Mouse (Mus musculus) liver, embryonic 13.5 days (tissue): ENCODE data around the gene Pi4kb. TPM values are rescaled to one million over a fixed set of nuclear protein-coding genes. Genes with fewer than 3 reads are reported as not detected.
"Not testable (repeated sequence)": the region's sequence is repeated elsewhere in the genome, so short reads cannot be mapped to it uniquely, and the experiment has no call there.

Experiments used
- ATAC-seq: fragments of 200-750 bp; cut with Nextera tagmentation; 2 replicates; pipeline ENCODE4 v1.8.0; 2017; ENCODE audit warnings: low read depth, mild to moderate bottlenecking, moderate number of reproducible peaks, moderate library complexity
- DNase-seq: peaks from one replicate; pipeline ENCODE4 v3.0.0; 2022
- H3K27ac ChIP-seq: fragments of 300-500 bp; sonication (generic); 2 replicates; pipeline ENCODE4 v1.5.1; 2015; ENCODE audit warnings: moderate library complexity, mild to moderate bottlenecking, inconsistent platforms
- H3K27me3 ChIP-seq: fragments of 300-500 bp; sonication (generic); 2 replicates; pipeline ENCODE4 v1.6.1; 2015; ENCODE audit warnings: mild to moderate bottlenecking, inconsistent platforms
- H3K36me3 ChIP-seq: fragments of 300-500 bp; sonication (generic); 2 replicates; pipeline ENCODE4 v1.6.1; 2015; ENCODE audit warnings: mild to moderate bottlenecking, inconsistent platforms
- H3K4me1 ChIP-seq: fragments of 300-500 bp; sonication (generic); replicated peaks from 2 replicates; pipeline ENCODE4 v1.6.1; 2015; ENCODE audit warnings: inconsistent platforms
- H3K4me2 ChIP-seq: fragments of 300-500 bp; sonication (generic); 2 replicates; pipeline ENCODE4 v1.6.1; 2015; ENCODE audit warnings: inconsistent platforms, mild to moderate bottlenecking, moderate library complexity
- H3K4me3 ChIP-seq: fragments of 300-500 bp; sonication (generic); replicated peaks from 2 replicates; pipeline ENCODE4 v1.5.1; 2015; ENCODE audit warnings: mild to moderate bottlenecking, inconsistent platforms
- H3K9ac ChIP-seq: fragments of 300-500 bp; sonication (generic); 2 replicates; pipeline ENCODE4 v1.6.1; 2015; ENCODE audit warnings: mild to moderate bottlenecking, inconsistent platforms
- H3K9me3 ChIP-seq: fragments of 300-500 bp; sonication (generic); replicated peaks from 2 replicates; pipeline ENCODE4 v1.6.1; 2016; ENCODE audit warnings: inconsistent platforms
- WGBS: fragments of 180-500 bp; shearing (Covaris S2); methylation state at CpG from one replicate; pipeline ENCODE4 v1.1.7; 2015; ENCODE audit not compliant: insufficient replicate concordance; 5-methylcytosine and 5-hydroxymethylcytosine counted together
- polyA plus RNA-seq: library from polyadenylated mRNA; unstranded; fragments of >200 nt; fragmentation: Nextera tagmentation; extraction: Ambion mirVana; gene quantifications from 2 replicates; pipeline ENCODE4 v1.2.1, GENCODE M21; 2015

Gene Pi4kb
- polyA plus RNA-seq, 1 experiment from 2014 or later, result 12.4 TPM

DNA sequence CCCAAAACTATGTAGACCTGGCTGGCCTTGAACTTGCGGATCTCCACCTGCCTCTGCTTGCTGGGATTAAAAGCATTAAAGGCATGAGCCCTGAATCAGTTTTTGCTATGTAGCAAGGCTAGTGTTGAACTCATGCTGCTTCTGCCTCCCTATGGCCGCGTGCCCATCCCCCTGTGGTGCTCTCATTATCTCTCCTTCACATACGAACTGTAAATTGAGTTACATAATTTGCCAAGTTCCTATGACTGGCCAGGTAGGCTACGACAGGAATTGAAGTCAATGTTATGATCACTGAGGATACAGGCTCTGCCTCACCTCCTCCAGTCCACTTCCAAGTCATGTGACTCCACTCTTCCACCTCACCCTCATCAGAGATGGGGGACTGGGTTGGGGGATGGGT is 38.4 kb upstream of the Pi4kb start:
- not testable (repeated sequence) for H3K27me3 ChIP-seq, H3K9ac ChIP-seq, DNase-seq, H3K9me3 ChIP-seq, H3K4me3 ChIP-seq
- H3K4me1 ChIP-seq, result peaks cover 51% of the 10 kb centered on the region
- H3K4me2 ChIP-seq, result peak overlapping the region; percentile 33; the same call in 1 of the 2 replicates
- ATAC-seq, result 0 out of 2 replicates have a peak, but pooled peaks have one; percentile 15
- 40% methylated on average over 5 of the region's 5 CpGs for WGBS
- H3K27ac ChIP-seq, result peak overlapping the region; percentile 29
- H3K36me3 ChIP-seq, result 0 out of 2 replicates have a peak, but pooled peaks cover 11% of the 10 kb centered on the region

DNA sequence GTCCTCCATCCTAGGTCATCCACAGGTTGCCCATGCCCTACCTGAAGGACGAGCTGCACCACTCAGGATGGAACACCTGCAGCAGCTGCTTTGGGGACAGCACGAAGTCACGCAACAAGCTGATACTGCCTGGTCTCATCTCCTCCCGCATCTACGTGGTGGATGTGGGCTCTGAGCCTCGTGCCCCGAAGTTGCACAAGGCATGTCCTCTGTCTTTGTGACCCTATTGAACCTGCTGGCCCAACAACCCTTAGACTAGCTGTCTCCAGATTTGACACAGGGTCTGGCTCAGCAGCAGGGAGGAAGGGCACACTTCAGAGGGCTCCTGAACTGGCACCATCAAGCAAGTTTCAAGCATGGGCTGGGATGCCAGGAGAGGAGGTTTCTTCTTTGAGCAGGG is 37.3 kb upstream of the Pi4kb start:
- 84% methylated on average over 7 of the region's 7 CpGs for WGBS
- not testable (repeated sequence) for H3K4me3 ChIP-seq, H3K4me2 ChIP-seq, ATAC-seq, H3K9me3 ChIP-seq, H3K27me3 ChIP-seq, H3K9ac ChIP-seq, H3K27ac ChIP-seq, DNase-seq
- 0 out of 2 replicates have a peak, but pooled peaks cover 11% of the 10 kb centered on the region for H3K36me3 ChIP-seq
- peaks cover 47% of the 10 kb centered on the region for H3K4me1 ChIP-seq

DNA sequence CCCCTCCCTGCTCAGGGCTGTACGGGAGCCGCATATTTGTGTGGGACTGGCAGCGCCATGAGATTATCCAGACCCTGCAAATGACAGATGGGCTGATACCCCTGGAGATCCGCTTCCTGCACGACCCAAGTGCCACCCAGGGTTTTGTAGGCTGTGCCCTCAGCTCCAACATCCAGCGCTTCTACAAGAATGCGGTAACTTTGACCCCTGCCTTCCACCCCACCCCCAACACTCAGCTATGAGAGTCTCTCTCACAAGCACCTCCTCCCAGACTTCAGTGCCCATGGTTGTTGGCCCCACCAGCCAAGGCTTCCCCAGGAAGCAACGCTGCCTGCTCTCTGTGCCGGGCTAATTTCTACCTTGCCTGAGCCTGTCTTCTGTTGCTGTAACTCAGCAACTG is 34.5 kb upstream of the Pi4kb start:
- 57% methylated on average over 9 of the region's 9 CpGs for WGBS
- not testable (repeated sequence) for ATAC-seq, H3K9ac ChIP-seq, DNase-seq, H3K4me3 ChIP-seq, H3K9me3 ChIP-seq, H3K27ac ChIP-seq, H3K27me3 ChIP-seq, H3K4me2 ChIP-seq
- Histone ChIP-seq H3K4me1 (peaks cover 37% of the 10 kb centered on the region), H3K36me3 (0 out of 2 replicates have a peak, but pooled peaks cover 11% of the 10 kb centered on the region)

DNA sequence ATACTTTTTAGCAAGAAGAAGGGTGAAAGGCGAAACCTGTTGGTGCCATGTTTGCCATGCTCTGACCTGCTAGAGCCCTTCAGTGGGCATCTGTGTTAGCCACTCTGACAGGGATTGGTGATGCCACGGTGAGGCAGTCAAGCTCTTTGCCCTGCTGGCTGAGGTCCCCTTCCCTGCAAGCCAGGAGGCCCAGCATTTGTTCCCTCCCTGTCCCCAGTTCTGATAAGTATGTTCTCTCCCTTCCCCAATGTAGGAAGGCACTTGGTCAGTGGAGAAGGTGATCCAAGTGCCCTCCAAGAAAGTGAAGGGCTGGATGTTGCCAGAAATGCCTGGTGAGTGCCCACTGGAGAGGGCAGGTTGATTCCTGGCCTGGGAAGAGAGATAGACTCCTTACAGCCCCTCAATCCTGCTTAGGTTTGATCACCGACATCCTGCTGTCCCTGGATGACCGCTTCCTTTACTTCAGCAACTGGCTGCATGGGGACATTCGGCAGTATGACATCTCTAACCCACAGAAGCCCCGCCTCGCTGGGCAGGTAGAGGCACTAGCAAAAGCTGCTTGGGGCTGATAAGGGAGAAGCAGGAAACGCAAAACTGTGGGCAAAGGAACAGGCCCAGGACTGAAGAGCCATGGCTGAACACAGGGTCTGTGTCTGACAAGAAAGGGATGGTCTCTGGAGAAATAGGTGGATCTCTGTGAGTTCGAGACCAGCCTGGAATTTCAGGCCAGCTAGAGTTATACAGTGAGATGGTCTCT is 32.1 kb upstream of the Pi4kb start:
- H3K27me3 ChIP-seq, H3K4me3 ChIP-seq, H3K9me3 ChIP-seq: not testable (repeated sequence)
- Histone ChIP-seq H3K9ac (peak overlapping the region; percentile 50), H3K4me1 (peaks cover 25% of the 10 kb centered on the region), H3K4me2 (peak overlapping the region; percentile 52), H3K36me3 (0 out of 2 replicates have a peak, but pooled peaks cover 11% of the 10 kb centered on the region), H3K27ac (peak overlapping the region; percentile 88)
- WGBS, result 19% methylated on average over 9 of the region's 9 CpGs
- ATAC-seq (peak; percentile 95), DNase-seq (peak; percentile 86)

DNA sequence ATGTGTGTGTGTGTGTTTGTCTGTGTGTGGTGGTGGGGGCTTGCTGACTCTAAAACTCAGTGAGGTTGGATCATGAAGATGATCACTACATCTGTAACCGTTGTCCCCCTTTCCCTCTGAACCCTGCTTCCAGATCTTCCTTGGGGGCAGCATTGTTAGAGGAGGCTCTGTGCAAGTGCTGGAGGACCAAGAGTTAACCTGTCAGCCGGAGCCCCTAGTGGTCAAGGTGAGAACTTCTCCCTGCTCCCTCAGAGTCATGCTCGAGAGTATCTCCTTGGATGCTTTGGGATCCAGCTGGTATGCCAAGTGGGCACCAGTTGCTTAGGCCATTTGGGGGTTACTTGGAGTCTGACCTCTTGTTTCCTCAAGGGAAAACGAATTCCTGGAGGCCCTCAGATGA is 30.8 kb upstream of the Pi4kb start:
- H3K4me3 ChIP-seq, H3K27me3 ChIP-seq, H3K4me2 ChIP-seq, H3K36me3 ChIP-seq, H3K9ac ChIP-seq, H3K9me3 ChIP-seq: not testable (repeated sequence)
- H3K4me1 ChIP-seq, result peaks cover 29% of the 10 kb centered on the region
- DNase-seq (peak; percentile 52), ATAC-seq (peak; percentile 28; the same call in 1 of the 2 replicates)
- WGBS, result 10% methylated on average over 4 of the region's 4 CpGs
- H3K27ac ChIP-seq, result peak overlapping the region; percentile 88; the same call in 1 of the 2 replicates

DNA sequence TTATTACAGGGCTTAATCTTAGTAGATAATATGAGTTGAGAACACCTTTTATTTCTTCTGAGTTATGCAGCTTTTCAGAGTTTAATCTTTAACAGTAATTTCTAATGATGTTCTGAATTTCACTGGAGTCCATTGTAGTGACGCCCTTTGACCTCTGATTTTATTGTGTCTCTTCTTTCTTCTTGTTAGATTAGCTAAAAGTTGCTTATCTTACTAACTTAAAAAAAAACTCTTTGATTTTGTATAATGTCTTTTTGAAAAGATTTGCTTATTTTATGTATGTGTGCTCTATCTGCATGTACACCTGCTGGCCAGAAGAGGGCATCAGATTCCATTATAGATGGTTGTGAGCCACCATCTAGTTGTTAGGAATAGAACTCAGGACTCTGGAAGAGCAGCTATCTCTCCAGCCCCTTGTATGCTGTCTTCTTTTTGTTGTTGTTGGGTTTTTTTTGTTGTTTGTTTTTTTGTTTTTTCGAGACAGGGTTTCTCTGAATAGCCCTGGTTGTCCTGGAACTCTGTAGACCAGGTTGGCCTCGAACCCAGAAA is 26.4 kb upstream of the Pi4kb start:
- H3K9me3 ChIP-seq, result no peaks in the 10 kb centered on the region
- no peak overlapping the region for H3K27ac ChIP-seq
- 54% methylated on average over 3 of the region's 3 CpGs for WGBS
- no peaks in the 10 kb centered on the region for H3K27me3 ChIP-seq
- DNase-seq (no peak), ATAC-seq (no peak)
- no peak overlapping the region for H3K4me3 ChIP-seq
- H3K36me3 ChIP-seq, result no peaks in the 10 kb centered on the region
- H3K4me1 ChIP-seq, result peaks cover 30% of the 10 kb centered on the region
- H3K4me2 ChIP-seq, result no peak overlapping the region
- no peak overlapping the region for H3K9ac ChIP-seq

DNA sequence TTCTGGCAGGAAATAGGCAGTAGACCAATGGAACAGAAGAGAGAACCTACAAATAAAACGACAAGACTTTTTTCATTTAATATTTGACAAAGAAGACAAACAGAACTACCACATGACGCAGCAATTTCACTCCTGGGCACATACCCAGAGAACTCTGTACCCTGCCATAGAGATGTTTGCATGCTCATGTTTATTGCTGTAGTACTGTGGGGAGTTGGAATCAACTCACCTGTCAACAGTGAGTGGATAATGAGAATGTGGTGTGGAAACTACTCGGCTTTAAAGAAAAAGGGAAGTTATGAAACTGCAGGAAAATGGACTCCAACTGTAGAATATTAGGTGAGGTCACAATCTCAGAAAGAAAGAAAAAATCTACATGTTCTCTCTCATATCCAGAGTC is 24.9 kb upstream of the Pi4kb start:
- Histone ChIP-seq H3K4me3 (no peak overlapping the region), H3K4me1 (peaks cover 34% of the 10 kb centered on the region), H3K9ac (no peak overlapping the region), H3K4me2 (no peak overlapping the region), H3K9me3 (no peaks in the 10 kb centered on the region), H3K36me3 (no peaks in the 10 kb centered on the region), H3K27ac (no peak overlapping the region), H3K27me3 (no peaks in the 10 kb centered on the region)
- no peak for ATAC-seq
- no peak for DNase-seq
- 41% methylated on average over 3 of the region's 3 CpGs for WGBS

DNA sequence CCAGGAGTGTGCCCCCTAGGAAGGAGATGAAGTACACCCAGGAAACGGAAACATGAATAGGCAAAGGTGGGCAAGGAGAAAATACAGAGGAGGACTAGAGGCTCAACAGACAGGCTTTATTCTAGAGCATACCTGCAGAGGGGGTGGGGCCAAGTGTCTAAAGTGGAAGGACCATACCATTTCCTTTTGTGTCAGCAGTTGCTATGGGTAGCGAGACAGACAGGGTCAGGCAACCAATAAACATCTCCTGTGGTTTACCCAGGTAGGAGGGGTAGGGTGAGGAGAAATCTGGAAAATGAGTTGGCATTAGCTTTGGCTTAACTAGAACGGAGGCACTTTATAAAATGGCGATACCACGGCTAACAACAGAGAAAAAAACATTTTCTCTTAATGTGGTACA is 21.7 kb upstream of the Pi4kb start:
- Histone ChIP-seq H3K9me3 (no peaks in the 10 kb centered on the region), H3K27ac (no peak overlapping the region), H3K4me2 (peak overlapping the region; percentile 96), H3K4me3 (peak overlapping the region; percentile 72), H3K27me3 (no peaks in the 10 kb centered on the region), H3K4me1 (peaks cover 34% of the 10 kb centered on the region), H3K36me3 (peaks cover 18% of the 10 kb centered on the region), H3K9ac (no peak overlapping the region)
- DNase-seq, result no peak
- WGBS, result 70% methylated on average over 5 of the region's 5 CpGs
- no peak for ATAC-seq

DNA sequence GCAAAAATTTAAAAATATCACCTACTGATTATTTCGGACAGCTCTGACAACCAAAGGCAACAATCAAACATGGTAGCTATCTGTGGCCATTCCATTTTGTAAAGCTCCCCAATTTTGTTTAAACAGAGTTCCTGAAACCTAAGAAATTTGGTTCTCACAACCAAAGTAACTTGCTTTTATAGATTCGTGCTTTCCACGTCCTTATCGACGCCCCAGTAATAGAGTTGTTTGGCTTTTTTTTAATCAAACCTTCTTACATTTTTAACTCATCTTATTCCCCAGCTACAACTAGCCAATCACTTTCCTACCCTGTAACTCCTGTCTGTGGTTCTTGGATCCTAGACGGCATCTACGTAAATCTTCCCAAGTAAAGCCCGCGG is 21.2 kb upstream of the Pi4kb start:
- peaks cover 23% of the 10 kb centered on the region for H3K36me3 ChIP-seq
- peak overlapping the region; percentile 83 for H3K9ac ChIP-seq
- peak overlapping the region; percentile 72 for H3K4me3 ChIP-seq
- no peaks in the 10 kb centered on the region for H3K27me3 ChIP-seq
- ATAC-seq (no peak), DNase-seq (no peak)
- no peaks in the 10 kb centered on the region for H3K9me3 ChIP-seq
- 15% methylated on average over 9 of the region's 9 CpGs for WGBS
- peak overlapping the region; percentile 96 for H3K4me2 ChIP-seq
- 0 out of 2 replicates have a peak overlapping the region, but pooled peaks have one; percentile 62 for H3K27ac ChIP-seq
- H3K4me1 ChIP-seq, result peaks cover 39% of the 10 kb centered on the region

DNA sequence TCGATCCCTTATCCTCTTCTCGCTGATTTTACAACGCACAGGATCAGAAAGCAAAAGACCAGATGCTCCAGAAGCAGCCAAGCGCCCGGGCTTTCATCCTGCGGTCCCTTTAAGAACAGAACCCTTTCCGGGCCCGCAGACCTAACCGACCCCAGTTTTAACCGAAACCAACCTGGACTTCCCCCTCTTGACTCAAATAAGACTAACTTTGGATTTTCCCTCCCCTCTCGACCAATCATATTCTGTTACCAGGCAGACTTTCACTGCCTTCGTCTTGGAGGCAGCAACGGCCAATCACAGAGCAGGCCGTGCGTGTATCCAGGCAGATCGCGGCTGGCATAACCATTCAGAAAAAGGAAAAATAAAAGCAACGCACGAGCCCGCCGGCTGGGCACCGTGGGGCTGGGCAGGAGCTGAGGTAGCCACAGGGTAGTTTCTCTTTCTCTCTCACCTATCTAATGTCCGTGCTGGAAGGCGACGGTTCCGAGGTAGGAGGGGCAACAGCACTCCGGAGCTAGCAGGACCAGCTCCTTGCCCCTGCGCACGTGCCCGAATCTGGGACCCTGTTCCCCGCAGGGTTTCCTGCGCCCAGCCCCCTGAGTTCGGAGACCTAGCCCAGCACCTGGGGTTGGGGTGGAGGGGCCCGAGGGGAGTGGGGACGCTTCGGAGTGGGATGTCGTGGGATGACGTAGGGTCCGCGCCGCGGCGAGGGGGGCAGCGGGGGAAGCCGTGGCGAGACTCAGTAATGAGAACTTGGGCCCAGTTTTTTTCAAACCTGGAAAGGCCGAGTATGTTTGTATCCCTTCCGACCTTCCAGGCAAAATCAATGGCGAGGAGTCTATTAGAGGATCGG is 20.5 kb upstream of the Pi4kb start, which contains the start of gene Rfx5:
Rfx5 (plus strand) TSS at position 312 of the 853 bp plus-strand sequence.
- H3K9ac ChIP-seq, result peak within 1 kb of the TSS; percentile 83
- H3K27me3 ChIP-seq, result no peaks in the 10 kb centered on the region
- peak within 1 kb of the TSS; percentile 96 for H3K4me2 ChIP-seq
- peak within 1 kb of the TSS; percentile 70; the same call in 1 of the 2 replicates for H3K27ac ChIP-seq
- no peaks in the 10 kb centered on the region for H3K9me3 ChIP-seq
- peak within 1 kb of the TSS; percentile 72 for H3K4me3 ChIP-seq
- H3K4me1 ChIP-seq, result peaks cover 41% of the 10 kb centered on the region
- under 1% methylated on average over 50 of the region's 50 CpGs for WGBS
- peaks cover 25% of the 10 kb centered on the region for H3K36me3 ChIP-seq
- DNase-seq, result peak; percentile 84
- peak; percentile 93 for ATAC-seq

DNA sequence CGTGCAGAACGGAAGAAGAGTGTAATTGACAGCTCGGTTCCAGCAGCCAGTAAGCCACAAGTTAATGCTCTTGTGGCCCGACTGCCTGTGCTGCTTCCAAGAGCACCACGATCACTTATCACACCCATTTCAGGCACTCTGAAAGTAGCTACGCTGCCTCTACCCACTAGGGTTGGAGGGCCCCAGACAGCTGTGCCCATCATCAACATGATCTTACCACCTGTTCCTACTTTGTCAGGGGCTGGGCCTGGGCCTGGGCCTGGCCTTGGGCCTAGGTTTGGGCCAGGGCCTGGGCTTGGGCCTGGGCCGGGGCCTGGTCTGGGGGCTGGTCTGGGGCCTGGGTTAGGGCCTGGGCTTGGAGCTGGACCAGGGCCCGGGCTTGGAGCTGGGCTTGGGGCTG is 16.2 kb upstream of the Pi4kb start:
- no peak overlapping the region for H3K27ac ChIP-seq
- WGBS, result 56% methylated on average over 8 of the region's 8 CpGs

More for the DNA sequence above, 16.2 kb upstream of the Pi4kb start:
- no peaks in the 10 kb centered on the region for H3K9me3 ChIP-seq
- peaks cover 25% of the 10 kb centered on the region for H3K36me3 ChIP-seq
- no peak overlapping the region for H3K9ac ChIP-seq
- DNase-seq (no peak), ATAC-seq (no peak)
- H3K27me3 ChIP-seq, result no peaks in the 10 kb centered on the region
- H3K4me1 ChIP-seq, result peaks cover 25% of the 10 kb centered on the region
- no peak overlapping the region for H3K4me2 ChIP-seq
- no peak overlapping the region for H3K4me3 ChIP-seq
